Mouse (Mus musculus) Muller cell, postnatal 12 days (primary cell): ENCODE measurements around the gene Tiam1.

Source experiments
- DNase-seq: peaks from one replicate; pipeline ENCODE4 v3.0.0-alpha.2; 2015; ENCODE audit errors: inconsistent ontology term

Gene Tiam1

GRCm38 (mm10) chr16:89841894-89842293 lies 301.7 kb downstream of the Tiam1 start:
- DNase-seq: no peak

DNA sequence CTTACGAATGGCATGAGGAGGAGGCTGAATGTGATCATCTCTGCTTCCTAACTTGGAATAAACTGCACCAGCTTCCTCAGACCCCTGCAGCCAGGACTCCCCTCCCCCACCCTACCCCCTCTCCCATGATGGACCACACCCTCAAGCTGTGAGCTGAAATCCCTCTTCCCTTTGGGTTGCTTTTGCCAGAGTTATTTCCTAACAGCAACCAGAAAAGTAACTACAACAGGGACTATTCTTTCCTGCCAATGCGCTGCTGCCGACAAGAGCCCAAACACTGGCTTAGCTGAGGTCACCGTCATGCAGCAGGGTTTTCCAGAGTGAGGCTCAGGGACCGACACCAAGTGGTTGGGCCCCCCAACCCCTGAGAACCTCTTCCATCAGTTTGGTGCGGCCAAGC lies 303.2 kb downstream of the Tiam1 start:
- DNase-seq: no peak

- DNase-seq: no peak
These were observed 303.7 kb downstream of the Tiam1 start for GRCm38 (mm10) chr16:89839829-89840228.

DNA sequence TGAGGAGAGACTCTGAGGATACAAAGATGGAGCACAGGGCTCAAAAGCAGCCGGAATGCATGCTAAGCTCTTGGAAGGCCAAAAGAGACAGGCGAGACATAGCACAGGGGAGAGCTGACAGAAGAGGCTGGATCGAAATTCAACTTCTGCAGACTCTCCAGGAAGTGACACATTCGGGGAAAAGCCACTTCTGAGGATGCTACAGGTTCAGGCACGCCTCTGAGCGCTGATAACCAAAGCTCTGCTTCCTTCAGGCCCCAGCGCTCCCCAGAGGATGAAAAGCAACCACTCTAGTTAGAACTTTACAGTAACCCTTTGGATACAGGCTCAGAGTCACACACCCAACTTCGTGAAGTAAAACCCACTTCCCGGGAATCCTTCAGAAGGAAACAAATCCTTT lies 306.5 kb downstream of the Tiam1 start:
- DNase-seq: no peak

DNA sequence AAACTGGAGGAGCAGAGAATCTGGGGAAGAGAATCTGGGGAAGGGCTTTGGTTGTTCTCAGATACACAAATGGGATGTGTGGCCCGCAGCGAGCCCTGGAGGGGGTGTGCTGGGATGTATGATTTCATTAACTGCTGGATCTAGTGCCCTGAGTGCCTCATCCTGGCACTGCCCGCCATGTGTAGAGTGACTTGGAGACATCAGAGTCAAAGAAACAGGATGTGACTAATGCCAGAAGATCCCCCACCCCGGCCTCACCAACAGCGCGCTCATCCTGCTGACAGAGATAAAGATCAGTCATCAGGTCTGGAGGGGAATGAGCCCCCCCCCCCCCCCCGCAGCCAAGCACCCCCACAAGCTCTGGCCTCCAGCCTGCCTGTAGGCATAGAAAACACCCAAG lies 308.0 kb downstream of the Tiam1 start:
- peak; percentile 32 for DNase-seq

DNA sequence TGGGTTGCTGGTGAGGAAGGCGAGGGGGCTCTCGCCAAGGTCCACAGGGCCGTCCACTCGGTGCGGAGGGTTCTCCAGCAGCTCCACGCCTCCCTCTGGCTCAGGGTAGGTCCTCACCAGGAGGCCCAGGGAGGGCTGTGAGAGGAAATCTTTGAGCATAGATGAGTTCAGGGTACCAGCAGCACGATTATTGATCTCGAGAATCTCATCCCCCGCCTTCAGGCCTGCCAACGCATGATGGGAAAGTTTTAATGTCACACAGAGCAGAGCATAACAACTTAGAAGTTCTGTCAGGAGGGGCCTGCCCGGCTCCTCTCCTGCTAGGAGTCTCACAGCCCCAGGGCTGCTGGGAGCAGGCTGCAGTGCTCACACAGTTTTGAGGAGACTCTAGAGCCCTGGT lies 310.6 kb downstream of the Tiam1 start:
- DNase-seq: no peak

GRCm38 (mm10) chr16:89831172-89831571 lies 312.4 kb downstream of the Tiam1 start:
- peak; percentile 9 for DNase-seq

GRCm38 (mm10) chr16:89830221-89830648 lies 313.3 kb downstream of the Tiam1 start:
- no peak for DNase-seq

DNA sequence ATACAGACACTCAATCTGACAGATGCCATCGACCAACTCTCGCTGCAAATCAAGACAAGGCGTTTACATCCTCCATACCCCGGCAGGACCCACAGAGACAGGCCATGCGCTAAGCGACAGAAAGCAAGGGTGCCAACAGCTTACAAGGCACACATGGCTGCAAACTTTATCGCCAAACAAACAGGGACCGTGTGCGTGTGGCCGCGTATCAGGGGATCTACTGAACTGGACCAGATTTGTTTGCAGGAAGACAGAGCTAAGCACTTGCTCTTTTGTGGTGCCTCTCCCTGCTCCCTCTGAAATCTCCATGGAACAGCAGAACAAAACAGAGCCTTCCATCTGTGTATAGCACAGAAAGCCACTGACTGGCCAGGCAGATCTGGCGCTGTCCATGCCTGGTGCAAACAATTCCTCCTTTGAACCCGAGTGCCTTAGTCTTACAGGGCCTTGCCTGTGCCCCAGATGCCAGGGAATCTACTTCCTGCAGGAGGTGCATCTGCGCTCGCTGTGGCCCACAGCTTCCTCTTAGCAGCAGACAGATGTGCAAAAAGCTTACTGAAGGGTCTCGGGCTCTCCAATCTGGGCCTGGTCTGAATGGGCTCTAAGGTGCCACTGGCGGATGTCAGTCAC lies 316.0 kb downstream of the Tiam1 start:
- DNase-seq: no peak

DNA sequence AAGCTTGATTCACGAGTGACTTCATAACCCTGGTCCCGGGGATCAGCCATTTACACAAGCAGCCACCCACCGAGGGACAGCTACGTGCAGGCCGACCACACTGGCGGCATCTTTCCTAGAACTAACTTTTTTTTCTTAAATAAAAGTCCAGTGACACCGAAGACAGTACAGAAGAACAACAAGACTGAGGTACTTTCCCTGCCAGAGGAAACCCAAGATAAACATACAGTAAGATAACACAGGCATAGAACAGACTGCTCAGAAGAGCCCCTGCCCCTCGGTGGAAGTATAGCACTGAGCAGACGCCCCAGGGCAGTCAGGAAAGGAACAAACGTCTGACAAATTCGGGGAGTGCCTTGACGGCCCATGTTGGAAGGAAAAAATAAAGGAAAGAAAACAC lies 317.7 kb downstream of the Tiam1 start:
- no peak for DNase-seq

DNA sequence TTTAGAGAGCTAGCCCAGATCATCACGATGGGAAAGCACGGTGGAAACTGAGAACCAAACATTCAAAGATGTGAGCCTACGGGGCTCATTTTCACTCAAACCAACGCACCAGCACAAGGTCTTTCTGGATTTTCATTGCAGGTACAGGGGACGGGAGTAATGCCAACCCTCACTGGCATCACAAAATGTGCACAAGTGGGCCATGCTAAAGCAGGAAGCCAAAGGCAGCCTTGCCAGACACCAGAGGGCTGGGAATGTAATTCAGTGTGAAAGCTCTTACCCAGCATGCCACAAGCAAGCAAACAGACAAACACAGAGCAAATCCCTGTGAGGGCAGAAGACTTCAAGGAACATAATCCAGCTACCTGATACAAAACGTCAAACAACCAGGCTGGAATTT lies 320.7 kb downstream of the Tiam1 start:
- no peak for DNase-seq

GRCm38 (mm10) chr16:89818661-89819060 lies 324.9 kb downstream of the Tiam1 start:
- DNase-seq: peak; percentile 28

GRCm38 (mm10) chr16:89817861-89818630 lies 325.5 kb downstream of the Tiam1 start:
- peak; percentile 36 for DNase-seq

- DNase-seq: peak; percentile 12
These were observed 326.3 kb downstream of the Tiam1 start for GRCm38 (mm10) chr16:89817301-89817700.

DNA sequence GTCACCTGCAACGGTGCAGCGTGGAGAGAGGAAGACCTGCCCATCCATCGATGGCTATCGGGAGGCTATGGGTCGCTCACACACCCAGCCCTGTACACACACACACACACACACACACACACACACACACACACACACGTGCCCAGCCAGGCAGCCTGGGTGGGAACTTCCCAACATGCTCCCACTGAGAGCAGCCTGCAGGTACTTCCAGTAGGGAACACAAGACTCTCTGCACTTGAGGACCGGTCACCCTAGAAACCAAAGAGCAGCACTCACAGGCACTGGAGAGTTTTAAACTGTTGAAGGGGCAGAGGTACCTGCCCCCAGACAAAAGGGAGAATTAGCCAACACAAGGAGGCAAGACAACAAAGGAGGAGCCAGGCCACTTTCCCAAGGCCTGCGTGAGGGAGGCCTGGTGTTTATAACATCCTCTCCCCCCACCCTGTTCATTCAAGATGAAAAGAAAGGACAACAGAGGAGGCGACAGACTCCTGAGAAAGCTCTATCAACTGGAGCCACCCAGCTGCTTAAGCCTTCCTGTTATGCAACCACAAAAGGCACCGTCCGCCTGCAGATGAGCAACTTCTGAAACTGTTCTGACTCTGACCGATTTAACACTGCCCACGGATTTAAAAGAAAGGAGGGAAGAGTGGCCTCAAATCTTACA lies 326.9 kb downstream of the Tiam1 start:
- DNase-seq: peak; percentile 15

GRCm38 (mm10) chr16:89813536-89813935 lies 330.0 kb downstream of the Tiam1 start:
- no peak for DNase-seq

DNA sequence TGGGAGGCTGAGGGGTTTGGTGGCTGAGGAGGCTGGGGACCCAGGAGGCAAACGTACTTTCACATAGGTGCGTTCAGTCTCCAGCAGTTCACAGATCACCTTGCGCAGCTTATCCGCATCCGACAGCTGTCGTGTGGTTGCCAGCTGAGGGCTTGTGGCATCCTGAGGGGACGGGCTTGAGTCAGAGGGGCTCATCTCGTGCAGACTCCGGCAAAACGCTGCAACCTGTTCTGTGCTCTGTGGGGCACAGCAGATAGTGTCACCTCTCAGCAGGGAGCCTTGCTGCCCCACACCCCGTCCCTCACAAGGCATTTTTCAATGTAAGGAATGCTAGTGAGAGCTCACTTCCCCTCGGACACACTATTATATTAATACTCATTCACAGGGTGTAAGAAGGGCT lies 330.7 kb downstream of the Tiam1 start:
- no peak for DNase-seq

GRCm38 (mm10) chr16:89810398-89810797 lies 333.2 kb downstream of the Tiam1 start:
- DNase-seq: no peak

DNA sequence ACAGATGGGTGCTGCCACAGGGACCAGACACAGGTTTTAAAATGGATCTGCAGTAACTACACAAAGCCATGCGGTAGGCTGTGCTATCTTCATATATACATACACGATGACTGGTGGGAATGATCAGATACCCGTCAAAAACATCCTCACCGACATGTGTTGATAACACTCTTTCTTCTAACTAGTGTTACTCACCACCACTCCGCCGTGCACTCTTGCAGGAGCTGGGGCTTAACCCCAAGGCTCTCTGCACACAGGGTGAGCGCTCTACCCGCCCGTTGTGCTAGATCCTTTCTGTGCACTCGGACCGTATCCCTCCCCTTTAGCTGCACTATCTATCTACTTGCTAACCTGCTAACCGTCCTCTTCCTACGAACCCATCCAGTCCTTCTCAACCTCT lies 335.4 kb downstream of the Tiam1 start:
- no peak for DNase-seq

DNA sequence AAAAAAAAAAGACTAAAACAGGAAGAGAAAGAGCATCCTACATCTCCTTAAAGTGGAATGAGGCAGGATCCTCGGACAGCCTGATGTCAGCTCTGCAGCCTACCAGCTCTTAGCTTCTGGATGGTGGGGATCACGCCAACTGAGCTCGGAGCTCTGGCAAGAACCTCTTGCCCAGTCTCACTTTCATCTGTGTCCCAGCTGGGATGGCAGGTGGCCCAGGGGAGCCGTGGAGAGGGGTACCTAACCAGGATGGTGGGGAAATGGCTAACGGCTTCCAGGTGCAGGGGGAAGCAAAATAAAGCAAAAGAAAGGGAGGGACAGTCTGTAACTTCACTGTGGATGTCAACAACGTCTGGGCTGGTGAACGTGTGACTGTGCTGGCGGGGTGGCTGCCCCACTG lies 337.6 kb downstream of the Tiam1 start:
- no peak for DNase-seq

DNA sequence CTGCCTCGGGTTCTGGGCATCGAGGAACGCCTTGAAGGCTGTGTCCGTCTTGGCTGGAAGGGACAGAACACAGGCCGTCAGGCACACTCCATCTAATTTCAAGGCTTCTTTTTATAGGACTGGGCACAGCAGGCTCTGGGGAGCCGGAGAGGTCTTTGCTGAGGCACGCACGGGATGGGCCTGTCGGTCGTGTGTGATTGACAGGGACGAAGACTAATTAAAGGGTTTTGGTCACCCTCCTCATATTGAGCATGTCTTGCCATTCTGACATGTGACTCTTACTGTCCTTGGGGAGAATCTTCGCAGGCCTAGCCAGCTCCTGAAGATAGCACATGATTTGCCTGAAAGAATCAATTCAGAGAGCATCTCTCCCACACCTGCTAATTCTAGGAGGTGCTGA lies 338.4 kb downstream of the Tiam1 start:
- DNase-seq: no peak

- DNase-seq: no peak
These were observed 342.1 kb downstream of the Tiam1 start for GRCm38 (mm10) chr16:89801493-89801892.

GRCm38 (mm10) chr16:89799772-89800171 lies 343.8 kb downstream of the Tiam1 start:
- DNase-seq: no peak
